Mouse (Mus musculus) forelimb bud, embryonic 11.5 days (tissue): Measurements from ENCODE around the gene Dynll1.
"Not testable (repeated sequence)": the region's sequence is repeated elsewhere in the genome, so short reads cannot be mapped to it uniquely, and the experiment has no call there.

Source experiments
- DNase-seq: peaks from one replicate; pipeline ENCODE4 v3.0.0-alpha.2; 2012; ENCODE audit warnings: low read depth, low spot score

Dynll1 gene

GRCm38 (mm10) chr5:115312816-115313667 lies 12.2 kb upstream of the Dynll1 start:
- no peak for DNase-seq

GRCm38 (mm10) chr5:115312354-115312753 lies 11.6 kb upstream of the Dynll1 start:
- no peak for DNase-seq

GRCm38 (mm10) chr5:115302190-115302589 lies 1.4 kb upstream of the Dynll1 start:
- not testable (repeated sequence) for DNase-seq

- DNase-seq, result no peak
Measured at GRCm38 (mm10) chr5:115301615-115302014, 816 bp upstream of the Dynll1 start.

- peak; percentile 67 for DNase-seq
Measured at GRCm38 (mm10) chr5:115300035-115300744, 609 bp downstream of the Dynll1 start.

GRCm38 (mm10) chr5:115296347-115296746 lies 4.5 kb downstream of the Dynll1 start:
- no peak for DNase-seq

- no peak for DNase-seq
Measured at GRCm38 (mm10) chr5:115294173-115294572, 6.6 kb downstream of the Dynll1 start.

- DNase-seq, result no peak
Measured at GRCm38 (mm10) chr5:115284735-115285134, 16.1 kb downstream of the Dynll1 start.

- DNase-seq, result no peak
Measured at GRCm38 (mm10) chr5:115280050-115280687, 20.6 kb downstream of the Dynll1 start.

GRCm38 (mm10) chr5:115279226-115280049 lies 21.4 kb downstream of the Dynll1 start, which contains the start of gene Coq5:
Coq5 (plus strand) TSS chr5:115279666.
- peak; percentile 66 for DNase-seq

- DNase-seq, result no peak
Measured at GRCm38 (mm10) chr5:115278785-115279184, 22.0 kb downstream of the Dynll1 start.

GRCm38 (mm10) chr5:115278053-115278452 lies 22.7 kb downstream of the Dynll1 start:
- no peak for DNase-seq

GRCm38 (mm10) chr5:115275998-115276397 lies 24.8 kb downstream of the Dynll1 start:
- DNase-seq, result peak; percentile 46

GRCm38 (mm10) chr5:115274771-115275170 lies 26.0 kb downstream of the Dynll1 start:
- no peak for DNase-seq

- no peak for DNase-seq
Measured at GRCm38 (mm10) chr5:115274353-115274752, 26.4 kb downstream of the Dynll1 start.

- no peak for DNase-seq
Measured at GRCm38 (mm10) chr5:115273549-115274135, 27.2 kb downstream of the Dynll1 start.

- DNase-seq, result peak; percentile 98
Measured at GRCm38 (mm10) chr5:115272812-115273548, 27.8 kb downstream of the Dynll1 start, which contains the start of gene Rnf10. Rnf10 (minus strand) TSS chr5:115272898.

- DNase-seq, result no peak
Measured at GRCm38 (mm10) chr5:115271931-115272811, 28.6 kb downstream of the Dynll1 start.

- no peak for DNase-seq
Measured at GRCm38 (mm10) chr5:115269969-115270368, 30.8 kb downstream of the Dynll1 start.
